Mouse (Mus musculus) induced T-regulatory cell, adult 2 months (primary cell): ENCODE data around the gene Gm10273.
"Not testable (repeated sequence)": the region's sequence is repeated elsewhere in the genome, so short reads cannot be mapped to it uniquely, and the experiment has no call there.

Experiments
- DNase-seq: peaks from one replicate; pipeline ENCODE4 v3.0.0-alpha.2; 2012; ENCODE audit warnings: low read depth

Gene Gm10273

DNA sequence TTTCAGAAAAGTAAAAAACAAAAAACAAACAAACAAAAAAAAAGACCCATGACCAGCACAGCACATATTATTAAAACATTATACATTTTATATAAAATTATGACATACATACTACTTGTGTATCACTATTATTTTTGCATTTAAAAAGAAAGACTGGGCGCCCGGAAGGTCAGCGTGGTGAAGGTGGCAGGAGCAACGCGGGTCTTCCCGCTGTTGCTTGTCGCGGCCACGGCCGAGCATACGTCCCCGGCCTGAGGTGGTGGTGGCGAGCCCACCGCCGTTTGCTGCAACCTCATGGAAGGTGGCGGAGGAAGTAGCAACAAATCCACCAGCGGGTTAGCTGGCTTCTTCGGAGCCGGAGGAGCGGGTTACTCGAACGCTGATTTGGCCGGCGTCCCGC, at the start of gene Gm10273:
Gm10273 (plus strand) TSS at position 172 of the 400 bp plus-strand sequence.
- not testable (repeated sequence) for DNase-seq

DNA sequence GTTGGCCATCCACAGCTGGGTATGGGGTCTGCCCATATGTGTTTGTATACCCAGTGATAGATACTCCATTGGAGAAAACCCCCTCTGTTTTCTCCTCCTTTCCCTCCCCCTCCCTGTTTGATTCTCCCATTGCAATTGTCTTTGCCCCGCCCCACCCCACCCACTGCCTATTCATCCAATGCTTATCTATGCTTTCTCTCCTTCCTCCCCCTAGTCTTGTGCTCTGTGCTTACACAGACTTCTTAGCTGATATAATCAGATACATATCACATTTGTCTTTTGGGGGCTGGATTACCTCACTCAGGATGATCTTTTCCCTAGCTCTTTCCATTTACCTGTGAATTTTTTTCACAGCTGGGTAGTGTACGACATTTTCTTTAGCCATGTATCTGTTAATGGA, 48.9 kb upstream of the Gm10273 start:
- no peak for DNase-seq

DNA sequence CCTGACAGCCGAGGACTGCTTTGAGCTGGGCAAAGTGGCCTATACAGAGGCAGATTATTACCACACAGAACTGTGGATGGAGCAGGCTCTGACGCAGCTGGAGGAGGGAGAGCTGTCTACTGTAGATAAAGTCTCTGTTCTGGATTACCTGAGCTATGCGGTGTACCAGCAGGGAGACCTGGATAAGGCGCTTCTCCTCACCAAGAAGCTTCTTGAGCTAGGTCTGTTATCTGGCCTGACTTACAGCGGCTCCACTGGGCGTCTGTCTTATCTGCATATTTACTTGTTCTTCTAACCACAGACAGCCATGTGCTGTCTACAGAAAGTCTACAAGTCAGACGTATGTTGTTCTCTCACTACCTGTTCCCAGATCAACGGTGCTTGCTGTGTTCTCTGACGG, 47.2 kb upstream of the Gm10273 start:
- no peak for DNase-seq

DNA sequence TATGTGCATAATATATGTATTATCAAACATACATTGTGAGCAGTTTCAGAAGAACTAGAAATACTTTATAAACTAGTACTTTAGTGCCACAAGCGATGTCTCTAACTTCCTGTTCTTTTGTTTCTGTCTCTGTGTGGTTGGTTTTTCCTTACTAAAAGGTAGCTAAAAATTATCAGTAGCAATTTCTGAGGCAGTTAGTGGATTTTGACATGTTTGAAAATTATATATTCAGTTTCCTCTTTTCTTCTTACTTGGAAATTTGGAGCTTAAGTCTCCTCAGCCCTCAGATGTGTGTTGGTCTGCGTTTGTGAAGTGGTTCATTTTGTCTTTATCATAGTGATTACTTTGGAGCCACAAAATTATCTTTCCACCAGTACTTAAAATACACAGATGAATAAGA, 45.9 kb upstream of the Gm10273 start:
- no peak for DNase-seq

DNA sequence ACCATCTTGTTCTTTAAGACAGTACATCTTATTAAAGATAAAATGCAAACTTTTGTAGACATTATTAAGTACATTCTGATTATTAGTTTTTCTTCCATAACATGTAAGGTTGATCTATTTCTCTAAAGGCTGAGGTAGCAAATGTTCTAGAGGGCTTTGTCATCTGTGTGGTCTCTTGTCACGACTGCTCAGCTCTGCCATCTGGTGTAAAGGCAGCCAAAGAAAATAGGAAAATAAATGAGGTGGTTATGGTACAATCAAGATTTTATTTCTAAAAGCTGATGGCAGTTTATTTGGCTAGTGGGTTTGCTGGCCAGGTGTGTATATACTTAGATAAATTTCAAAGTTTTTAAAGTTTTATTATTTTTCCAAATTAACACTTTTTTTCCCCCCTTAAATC, 42.4 kb upstream of the Gm10273 start:
- DNase-seq: no peak

DNA sequence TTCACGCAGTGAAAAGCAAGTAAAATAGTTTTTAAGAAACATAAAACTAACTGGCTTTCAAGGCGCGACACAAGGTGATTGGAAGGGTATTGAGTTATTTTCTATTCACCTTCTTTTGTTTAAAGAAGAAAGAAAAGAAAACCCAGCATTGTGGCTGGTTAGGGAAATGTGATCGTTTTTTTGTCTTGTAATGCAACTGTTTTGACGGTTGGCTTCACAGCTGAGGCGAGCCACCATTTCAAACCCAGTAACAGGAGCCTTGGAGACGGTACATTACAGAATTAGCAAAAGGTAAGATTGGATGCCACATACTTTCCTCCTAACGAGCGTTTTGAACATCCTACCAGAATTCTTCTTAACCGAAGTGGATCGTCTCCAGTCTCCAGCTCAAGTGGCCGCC, 41.3 kb upstream of the Gm10273 start:
- no peak for DNase-seq

DNA sequence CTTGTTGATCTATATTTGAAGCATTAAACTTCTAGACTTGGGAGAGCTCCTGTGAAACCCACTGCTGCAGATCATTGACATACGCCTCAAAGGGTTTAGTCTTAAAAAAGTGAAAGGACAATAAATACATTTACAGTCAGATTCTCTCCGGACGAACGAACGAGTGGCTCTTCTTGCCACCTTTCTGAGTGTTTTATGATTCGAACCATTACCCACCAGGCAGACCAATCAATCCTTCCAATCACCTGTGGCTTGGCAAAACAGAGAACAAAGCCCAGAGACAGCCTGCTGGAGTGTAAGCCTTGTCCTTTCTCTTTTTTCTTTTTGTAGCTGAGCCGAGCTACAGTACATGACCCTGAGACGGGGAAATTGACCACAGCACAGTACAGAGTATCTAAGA, 40.4 kb upstream of the Gm10273 start:
- no peak for DNase-seq

DNA sequence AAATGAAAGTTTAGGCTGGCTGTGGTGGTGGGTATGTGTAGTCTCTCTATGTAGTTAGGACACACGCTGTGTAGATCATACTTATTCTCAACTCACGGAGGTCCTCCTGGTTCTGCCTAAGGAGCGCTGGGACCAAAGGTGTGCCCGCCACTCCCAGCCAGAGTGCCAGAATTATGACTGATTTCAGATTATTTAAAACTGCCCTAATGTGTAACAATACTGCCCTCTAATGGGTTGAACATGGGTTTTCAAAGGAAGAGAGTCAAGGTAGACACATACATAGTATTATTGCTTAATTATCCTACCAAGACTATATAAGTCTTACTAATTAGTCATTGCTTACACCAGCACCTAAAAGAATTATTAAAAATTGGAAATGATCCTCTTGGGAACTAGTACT, 36.7 kb upstream of the Gm10273 start:
- DNase-seq: peak; percentile 38

DNA sequence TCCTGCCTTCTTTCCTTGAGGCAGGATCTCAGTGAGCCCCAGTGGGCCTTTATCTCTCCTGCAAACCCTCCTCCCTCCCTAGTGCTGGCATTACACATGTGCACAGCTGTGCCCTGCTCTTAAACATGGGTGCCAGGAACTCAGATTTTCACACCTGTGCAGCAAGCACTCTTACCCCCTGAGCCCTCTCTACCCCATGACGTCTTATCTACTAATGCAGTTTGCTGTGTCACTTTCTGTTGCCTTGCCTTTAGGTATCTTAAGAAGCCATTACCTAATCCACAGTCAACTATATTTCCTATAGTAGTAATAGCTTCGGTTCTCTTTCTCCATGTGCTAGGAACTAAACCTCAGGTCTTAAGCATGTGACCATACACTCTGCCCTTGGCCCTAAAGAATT, 32.2 kb upstream of the Gm10273 start:
- no peak for DNase-seq

DNA sequence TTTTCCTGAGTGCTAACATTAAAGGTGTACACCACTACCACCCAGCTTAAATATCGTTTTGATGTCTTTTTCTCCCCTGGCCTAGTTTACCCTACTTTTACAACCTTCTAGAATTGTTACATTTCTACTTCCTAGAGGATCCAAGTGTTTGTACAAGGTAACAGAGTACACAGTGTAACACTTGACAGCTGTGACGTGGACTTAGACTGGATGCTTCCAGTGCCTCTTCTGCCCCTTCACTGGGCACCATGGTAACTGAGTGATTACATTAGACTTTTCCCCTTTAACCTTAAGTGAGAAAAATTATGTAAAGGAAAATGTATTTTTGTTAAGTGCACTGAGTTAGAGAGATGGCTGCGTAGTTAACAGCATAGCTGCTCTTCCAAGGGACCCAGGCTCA, 30.9 kb upstream of the Gm10273 start:
- no peak for DNase-seq

DNA sequence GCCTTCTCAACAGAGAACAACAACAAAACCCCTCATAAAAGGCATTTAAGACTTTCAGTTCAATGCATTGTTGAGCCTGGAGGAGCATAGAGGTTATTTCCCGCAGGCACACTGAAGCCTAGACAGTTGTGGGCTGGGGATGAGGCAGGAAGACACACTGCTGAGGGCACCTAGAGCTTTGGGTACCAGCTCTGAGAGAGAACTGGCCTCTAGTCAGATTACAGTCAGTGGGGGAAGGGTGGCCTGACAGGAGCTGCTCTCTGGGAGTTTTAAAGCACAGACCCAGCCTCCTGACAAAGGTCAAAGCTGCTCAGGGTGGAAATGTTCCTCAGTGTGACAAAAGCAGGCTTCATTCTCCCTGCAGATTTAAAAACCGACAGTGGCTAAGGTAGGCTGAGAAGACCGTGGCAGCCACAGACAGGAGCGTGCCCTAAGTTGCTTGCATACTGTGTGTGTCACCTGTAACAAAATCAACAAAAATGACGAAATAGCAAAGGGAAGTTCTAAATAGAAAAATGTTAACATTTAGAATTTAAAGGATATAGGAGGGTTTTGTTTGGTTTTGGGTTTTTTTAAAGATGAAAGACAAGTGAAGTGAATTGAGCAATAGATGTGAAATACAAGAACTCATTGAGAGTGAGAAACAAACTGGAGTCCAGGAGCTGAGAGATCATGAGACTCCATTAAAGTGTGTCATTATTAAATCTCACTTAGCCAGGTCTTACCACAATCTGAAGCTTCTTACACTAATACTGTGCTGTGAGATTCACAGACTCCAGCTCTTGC, 29.4 kb upstream of the Gm10273 start:
- DNase-seq: no peak

DNA sequence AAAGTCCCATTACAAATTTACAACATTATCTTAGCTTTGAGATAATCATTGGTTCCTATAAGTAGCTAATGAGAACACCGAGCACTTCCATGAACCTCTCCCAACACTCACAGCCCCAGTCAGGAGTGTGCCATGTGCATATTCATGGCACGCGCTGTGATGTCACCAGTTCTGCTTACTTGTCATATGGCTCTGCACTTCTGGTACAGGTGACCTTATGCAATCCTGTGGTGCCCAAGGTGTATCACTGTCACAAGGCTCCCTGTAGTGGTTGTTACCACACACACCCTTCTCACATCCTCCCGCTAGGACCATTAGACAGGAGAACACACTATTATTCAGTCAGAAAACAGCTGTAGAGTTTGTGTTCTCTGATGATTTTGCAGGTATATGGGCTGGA, 28.7 kb upstream of the Gm10273 start:
- DNase-seq: no peak

DNA sequence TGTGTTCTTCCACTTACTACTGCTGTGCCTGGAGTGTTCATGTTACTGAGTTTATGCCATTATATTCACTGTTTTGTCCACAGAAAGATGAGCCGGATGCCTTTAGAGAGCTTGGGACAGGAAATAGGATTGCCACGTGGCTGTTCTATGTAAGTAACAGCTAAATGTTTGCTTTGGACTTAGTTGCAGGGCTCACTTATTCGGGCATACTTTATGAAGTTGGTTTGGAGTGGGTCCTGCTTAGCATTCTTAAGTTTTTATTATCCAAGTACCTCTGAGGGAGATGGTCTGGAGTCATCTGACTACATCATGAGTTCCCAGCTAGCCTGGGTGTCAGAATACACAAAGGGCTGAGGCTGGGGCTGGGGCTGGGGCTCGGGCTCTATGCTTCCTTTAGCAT, 28.2 kb upstream of the Gm10273 start:
- DNase-seq: no peak

DNA sequence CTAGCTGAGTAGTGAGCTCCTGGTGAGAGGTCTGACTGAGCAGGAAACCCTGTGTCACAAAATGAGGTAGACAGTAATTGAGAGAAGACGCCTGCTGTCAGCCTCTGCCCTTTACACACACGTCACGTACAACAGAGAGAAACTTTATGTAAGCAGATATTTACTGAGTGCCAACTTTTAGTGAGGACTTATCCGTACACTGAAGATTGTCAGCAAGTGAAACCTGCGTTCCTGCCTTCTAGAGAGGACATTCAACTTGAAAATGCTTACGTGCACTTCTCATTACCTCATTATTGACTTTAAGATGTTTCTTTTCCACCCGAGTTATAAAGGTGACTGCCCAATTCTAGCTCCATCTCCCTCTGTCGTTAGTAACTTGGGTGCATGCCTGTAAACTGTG, 26.7 kb upstream of the Gm10273 start:
- DNase-seq: no peak

DNA sequence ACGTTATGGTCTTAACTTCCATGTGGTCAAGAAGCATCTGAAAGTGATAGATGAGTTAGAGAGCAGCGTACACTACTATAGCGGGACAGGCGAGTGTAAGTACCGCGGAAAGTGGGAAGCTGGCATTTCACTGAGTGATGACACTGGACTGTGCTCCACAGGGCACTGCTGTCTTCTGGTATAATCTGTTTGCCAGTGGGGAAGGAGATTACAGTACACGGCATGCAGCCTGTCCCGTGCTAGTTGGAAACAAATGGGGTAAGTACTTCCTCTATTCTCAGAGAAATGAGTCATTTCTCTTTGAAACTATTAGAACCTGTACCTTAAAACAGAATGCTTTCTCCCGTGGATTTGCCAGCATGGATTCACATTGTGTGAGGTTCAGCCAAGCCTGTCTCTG, 26.0 kb upstream of the Gm10273 start:
- DNase-seq: no peak

DNA sequence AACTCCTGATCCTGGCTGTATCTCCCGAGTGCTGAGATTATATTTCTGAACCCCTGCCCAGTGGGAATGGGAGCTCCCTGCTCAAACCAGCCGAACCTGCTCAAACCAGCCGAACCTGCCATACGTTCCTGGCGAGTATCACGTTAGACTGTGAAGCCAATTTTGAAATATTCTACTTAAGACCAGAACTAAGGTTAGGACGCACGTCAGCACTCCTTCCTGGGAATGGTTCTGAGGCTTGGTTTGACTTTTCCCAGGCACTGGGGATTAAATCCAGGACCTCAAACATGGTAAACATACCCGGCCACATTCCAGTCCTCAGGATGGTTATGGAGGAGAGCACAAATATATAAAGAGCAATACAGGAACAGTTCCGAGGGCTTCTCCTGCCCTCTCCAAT, 17.5 kb upstream of the Gm10273 start:
- no peak for DNase-seq

DNA sequence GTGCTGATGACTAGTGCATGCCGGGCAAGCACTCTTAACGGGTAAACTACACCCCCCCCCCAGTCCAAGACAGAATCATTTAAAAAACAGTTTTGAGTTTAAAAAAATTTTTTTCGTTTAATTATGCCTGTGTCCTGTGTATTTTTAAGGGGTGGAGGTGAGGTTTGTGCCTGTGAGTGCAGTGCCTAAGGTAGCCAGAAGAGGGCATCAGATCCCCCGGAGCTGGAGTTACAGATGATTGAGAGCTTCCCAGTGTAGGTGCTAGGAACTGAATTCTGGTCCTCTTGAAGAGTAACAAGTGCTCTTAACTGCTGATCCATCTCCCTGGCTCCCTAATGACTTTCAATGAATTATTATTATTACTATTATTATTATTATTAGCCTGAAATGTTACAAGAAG, 16.7 kb upstream of the Gm10273 start:
- peak; percentile 36 for DNase-seq

DNA sequence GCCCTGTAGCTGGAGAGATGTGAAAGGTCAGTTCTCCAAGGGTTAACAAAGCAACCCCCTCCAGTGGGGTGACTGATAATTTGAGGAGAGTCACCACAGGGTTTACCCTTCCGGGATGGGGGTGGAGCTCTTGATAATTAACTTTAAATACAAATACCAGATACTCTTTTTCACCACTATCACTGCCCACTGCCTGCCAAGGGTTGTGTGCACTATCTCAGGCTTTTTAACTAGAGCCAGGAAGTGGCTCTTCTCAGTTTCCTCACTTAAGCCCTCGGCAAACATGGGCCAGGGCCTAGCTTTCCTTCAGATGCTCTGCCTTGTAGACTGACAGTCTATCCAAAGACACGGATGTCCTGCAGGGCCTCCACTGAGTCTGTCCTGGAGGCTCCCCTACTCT, 15.5 kb upstream of the Gm10273 start:
- DNase-seq: peak; percentile 79

DNA sequence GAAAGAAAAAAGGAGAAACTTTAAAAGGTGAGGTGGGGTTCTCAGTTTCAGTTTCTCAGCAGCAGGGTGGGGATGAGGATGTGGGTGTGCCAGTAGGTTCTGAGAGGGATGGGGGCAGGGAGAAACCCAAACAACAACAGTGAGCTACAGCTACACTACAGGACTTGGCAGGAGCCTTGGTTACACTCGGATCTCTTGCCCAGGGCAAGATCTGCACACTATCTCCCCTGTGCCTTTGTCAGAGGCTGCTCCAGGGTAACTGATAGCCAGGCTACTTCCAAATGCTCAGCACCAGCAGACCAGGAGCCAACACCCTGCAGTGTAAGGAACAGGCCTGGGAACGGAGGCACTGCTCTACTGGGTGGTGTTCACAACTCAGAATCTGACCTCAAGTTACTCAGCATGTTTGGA, 15.0 kb upstream of the Gm10273 start:
- DNase-seq: peak; percentile 83

DNA sequence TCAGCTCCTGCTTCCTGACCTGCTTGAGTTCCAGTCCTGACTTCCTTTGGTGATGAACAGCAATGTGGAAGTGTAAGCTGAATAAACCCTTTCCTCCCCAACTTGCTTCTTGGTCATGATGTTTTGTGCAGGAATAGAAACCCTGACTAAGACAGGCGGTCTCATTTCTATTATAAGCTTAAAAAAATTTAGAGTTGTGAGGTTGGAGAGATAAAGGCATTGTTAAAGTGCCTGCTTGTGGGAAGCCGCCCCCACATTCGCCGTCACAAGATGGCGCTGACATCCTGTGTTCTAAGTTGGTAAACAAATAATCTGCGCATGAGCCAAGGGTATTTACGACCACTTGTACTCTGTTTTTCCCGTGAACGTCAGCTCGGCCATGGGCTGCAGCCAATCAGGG, 13.9 kb upstream of the Gm10273 start:
- DNase-seq: peak; percentile 62

DNA sequence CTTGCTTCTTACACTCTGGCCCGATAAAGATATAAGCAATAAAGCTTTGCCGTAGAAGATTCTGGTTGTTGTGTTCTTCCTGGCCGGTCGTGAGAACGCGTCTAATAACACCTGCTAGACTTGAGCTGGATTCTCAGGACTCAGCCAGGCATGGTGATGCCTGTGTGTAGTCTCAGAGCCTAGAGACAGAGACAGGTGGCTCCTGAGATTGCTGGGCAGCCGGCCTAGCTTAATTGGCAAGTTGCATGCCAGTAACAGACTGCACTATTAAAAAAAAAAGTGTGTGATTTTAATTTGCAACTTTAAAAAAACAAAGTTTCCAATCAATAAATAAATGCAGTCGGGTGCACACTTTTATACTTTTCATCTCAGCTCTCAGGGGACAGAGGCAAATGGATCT, 8.5 kb upstream of the Gm10273 start:
- no peak for DNase-seq

DNA sequence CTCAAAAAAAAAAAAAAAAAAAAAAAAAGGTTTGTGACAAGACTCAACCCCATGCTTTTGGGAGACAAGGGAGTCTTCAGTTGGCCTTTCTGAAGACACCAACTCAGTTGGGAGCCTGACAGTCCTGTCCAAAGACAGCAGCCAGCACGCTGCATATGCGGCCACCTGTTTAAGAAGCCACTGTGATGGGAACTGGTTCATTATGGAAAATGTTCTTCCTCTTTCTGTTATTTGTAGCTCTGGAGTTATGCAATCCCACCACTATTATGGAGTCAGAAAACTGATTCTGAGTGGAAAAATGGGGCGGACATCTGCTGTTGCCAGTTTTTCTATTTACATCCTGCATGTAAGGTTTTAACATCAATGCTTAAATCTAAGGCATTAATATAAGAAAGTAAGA, 5.8 kb upstream of the Gm10273 start:
- DNase-seq: no peak

DNA sequence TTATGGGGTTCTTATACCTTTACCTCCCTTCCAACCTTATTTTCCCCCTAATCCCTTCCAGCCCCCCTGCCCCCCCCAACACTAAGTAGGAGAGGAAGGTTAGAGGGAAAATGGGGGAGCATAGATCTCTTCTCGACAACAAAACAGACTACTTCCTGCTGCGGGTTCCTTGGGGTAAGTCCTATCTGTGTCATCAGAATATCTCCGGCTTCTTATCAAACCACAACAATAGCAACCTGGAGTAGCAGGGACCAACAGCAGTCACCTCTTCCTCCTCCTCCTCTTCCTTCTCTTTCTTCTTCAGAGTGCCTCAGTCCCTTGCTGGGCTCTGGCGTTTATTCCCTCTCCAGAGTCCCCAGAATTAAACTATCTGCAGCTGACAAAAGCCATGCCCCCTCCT, 3.5 kb upstream of the Gm10273 start:
- peak; percentile 58 for DNase-seq
